Comparison of ENCODE assay signal across 18 mouse cellular contexts in genomic region chr4:117660001-117660400, GRCm38 (mm10). TPM values are rescaled to one million over a fixed set of nuclear protein-coding genes. Genes with fewer than 3 reads are reported as not detected.
A peak's percentile ranks its signal among the peaks of the same experiment; 100 is the strongest.
DNase-seq lines count a peak whose midpoint lies in the region; ATAC-seq and TF ChIP-seq lines count a peak whose summit lies in the region.
"Had no signal": no experiment of that assay in that cellular context is flagged by ENCODE, and none has a peak within 500 bp of the region (broad histone marks: within the 10 kb centered on the region; RNA-seq: fewer than 3 reads in every experiment).

No protein-coding gene starts in this region.

- TF ChIP-seq CTCF in kidney, adult 2 months (conservative IDR thresholded peaks at IDR 0.05; ENCODE audit: insufficient read depth, insufficient read length, low read depth, low read length), result no peak

- no peaks in the 10 kb centered on the region for H3K36me3 ChIP-seq in kidney, adult 2 months (ENCODE audit: control insufficient read depth, insufficient read depth, low read length)
- peaks cover 14% of the 10 kb centered on the region for H3K36me3 ChIP-seq in kidney, embryonic 14.5 days (ENCODE audit: control insufficient read depth, insufficient read depth, low read length)
- peaks cover 21% of the 10 kb centered on the region; the same call in 1 of the 2 replicates for H3K36me3 ChIP-seq in limb, embryonic 12.5 days
- H3K36me3 ChIP-seq in heart, embryonic 10.5 days, result peaks cover 18% of the 10 kb centered on the region; the same call in 1 of the 2 replicates
- H3K36me3 ChIP-seq: intestine, embryonic 15.5 days had no signal

- ATAC-seq in kidney, embryonic 14.5 days (ENCODE audit: low FRiP score, low TSS enrichment), result no peak
- no peak for ATAC-seq in limb, embryonic 12.5 days (ENCODE audit: insufficient number of reproducible peaks, insufficient read depth, low FRiP score, low TSS enrichment, low read depth)
- no peak for ATAC-seq in frontal cortex, adult (ENCODE audit: low TSS enrichment)
- ATAC-seq: intestine, embryonic 15.5 days had no signal

- H3K27ac ChIP-seq in kidney, adult 2 months (ENCODE audit: insufficient read depth, low read depth, low read length), result no peak overlapping the region
- H3K27ac ChIP-seq in kidney, embryonic 14.5 days (ENCODE audit: low read depth, low read length), result no peak overlapping the region
- H3K27ac ChIP-seq in limb, embryonic 12.5 days, result peak overlapping the region; percentile 56; the same call in 1 of the 2 replicates
- H3K27ac ChIP-seq in heart, embryonic 10.5 days, result no peak overlapping the region
- H3K27ac ChIP-seq: forebrain, embryonic 10.5 days; gastrocnemius, adult 2 months; intestine, embryonic 15.5 days; liver, embryonic 15.5 days; macrophage; stomach, postnatal 0 days had no signal

- peak; percentile 86 for DNase-seq in kidney, adult 2 months
- DNase-seq in kidney, postnatal 14 days, result peak; percentile 71
- peak; percentile 56 for DNase-seq in lung, postnatal 36 days
- DNase-seq in heart, embryonic 10.5 days (ENCODE audit: low spot score), result no peak
- DNase-seq: adrenal gland, adult 2 months; cerebellum, adult 8-10 months; gastrocnemius, adult 2 months; left cerebral cortex, postnatal 4 days had no signal

- no peak overlapping the region for H3K9ac ChIP-seq in kidney, embryonic 14.5 days (ENCODE audit: low read depth, low read length)
- H3K9ac ChIP-seq in limb, embryonic 12.5 days (replicated peaks), result no peak overlapping the region
- H3K9ac ChIP-seq: heart, embryonic 12.5 days; intestine, embryonic 15.5 days; liver, embryonic 15.5 days had no signal

- H3K4me2 ChIP-seq in kidney, embryonic 14.5 days (replicated peaks; ENCODE audit: low read depth, low read length), result no peak overlapping the region
- no peak overlapping the region for H3K4me2 ChIP-seq in limb, embryonic 12.5 days
- H3K4me2 ChIP-seq: heart, embryonic 12.5 days; intestine, embryonic 15.5 days; liver, embryonic 15.5 days; midbrain, embryonic 11.5 days had no signal

- TF ChIP-seq POLR2A in kidney, adult 2 months (IDR thresholded peaks at IDR 0.05; ENCODE audit: low read depth, low read length), result no peak

- 65% methylated on average over 5 of the region's 5 CpGs for WGBS in kidney, adult 2 months
- WGBS in kidney, embryonic 14.5 days, result 92% methylated on average over 5 of the region's 5 CpGs
- 78% methylated on average over 5 of the region's 5 CpGs for WGBS in limb, embryonic 12.5 days
- 94% methylated on average over 5 of the region's 5 CpGs for WGBS in heart, embryonic 10.5 days

- H3K27me3 ChIP-seq in kidney, adult 2 months (replicated peaks; ENCODE audit: control insufficient read depth, insufficient read depth, low read length), result no peaks in the 10 kb centered on the region
- H3K27me3 ChIP-seq in kidney, embryonic 14.5 days (ENCODE audit: control insufficient read depth, insufficient read depth, low read length), result no peaks in the 10 kb centered on the region
- H3K27me3 ChIP-seq in limb, embryonic 12.5 days, result no peaks in the 10 kb centered on the region
- H3K27me3 ChIP-seq in heart, embryonic 10.5 days (ENCODE audit: insufficient read depth, poor library complexity, severe bottlenecking), result no peaks in the 10 kb centered on the region
- H3K27me3 ChIP-seq: heart, embryonic 12.5 days; intestine, embryonic 15.5 days; liver, embryonic 15.5 days had no signal

- 0 out of 2 replicates have a peak, but pooled peaks cover 3% of the 10 kb centered on the region for H3K4me1 ChIP-seq in kidney, adult 2 months (ENCODE audit: control insufficient read depth, insufficient read depth, low read length)
- peaks cover 23% of the 10 kb centered on the region for H3K4me1 ChIP-seq in kidney, embryonic 14.5 days (ENCODE audit: control insufficient read depth, insufficient read depth, low read length)
- peaks cover 51% of the 10 kb centered on the region for H3K4me1 ChIP-seq in limb, embryonic 12.5 days (replicated peaks)
- H3K4me1 ChIP-seq in heart, embryonic 10.5 days, result peaks cover 36% of the 10 kb centered on the region
- H3K4me1 ChIP-seq: liver, embryonic 15.5 days had no signal

- H3K4me3 ChIP-seq in kidney, adult 2 months (ENCODE audit: insufficient read depth, low read depth, low read length), result no peak overlapping the region
- H3K4me3 ChIP-seq in kidney, embryonic 14.5 days (ENCODE audit: low read length), result no peak overlapping the region
- no peak overlapping the region for H3K4me3 ChIP-seq in limb, embryonic 12.5 days (replicated peaks)
- H3K4me3 ChIP-seq in heart, embryonic 10.5 days, result no peak overlapping the region
- H3K4me3 ChIP-seq: forebrain, embryonic 10.5 days; gastrocnemius, adult 2 months; heart, embryonic 12.5 days; intestine, embryonic 15.5 days; liver, embryonic 15.5 days had no signal

- no peaks in the 10 kb centered on the region for H3K9me3 ChIP-seq in kidney, embryonic 14.5 days (ENCODE audit: control insufficient read depth, low read length)
- H3K9me3 ChIP-seq in limb, embryonic 12.5 days, result no peaks in the 10 kb centered on the region
- H3K9me3 ChIP-seq in heart, embryonic 10.5 days, result no peaks in the 10 kb centered on the region
- H3K9me3 ChIP-seq: forebrain, embryonic 10.5 days; heart, embryonic 12.5 days; intestine, embryonic 15.5 days; liver, embryonic 15.5 days had no signal

RNA-seq across cellular contexts. Expression of gene Dmap1, which starts 22.1 kb away (rescaled TPM):
- 14.8 and 17.0 TPM in 2 replicates for polyA plus RNA-seq in kidney, adult 2 months (2012; rRNA removed)
- 66.1 and 67.3 TPM in 2 replicates for polyA plus RNA-seq in kidney, embryonic 14.5 days (2014; fragmentation: Nextera tagmentation; extraction: Ambion mirVana)
- polyA plus RNA-seq in limb, embryonic 12.5 days (2016; fragmentation: Nextera tagmentation; extraction: Ambion mirVana), result 87.0 and 87.5 TPM in 2 replicates
- 54.6 and 63.6 TPM in 2 replicates for polyA plus RNA-seq in heart, embryonic 10.5 days (2016; fragmentation: Nextera tagmentation; extraction: Ambion mirVana)
